Mouse (Mus musculus): ENCODE results near the gene Tmppe. TPM values are rescaled to one million over a fixed set of nuclear protein-coding genes. Genes with fewer than 3 reads are reported as not detected.
A peak's percentile ranks its signal among the peaks of the same experiment; 100 is the strongest.

The Tmppe gene
- polyA plus RNA-seq, 1 experiment from 2014 or later = 7.7 TPM

DNA sequence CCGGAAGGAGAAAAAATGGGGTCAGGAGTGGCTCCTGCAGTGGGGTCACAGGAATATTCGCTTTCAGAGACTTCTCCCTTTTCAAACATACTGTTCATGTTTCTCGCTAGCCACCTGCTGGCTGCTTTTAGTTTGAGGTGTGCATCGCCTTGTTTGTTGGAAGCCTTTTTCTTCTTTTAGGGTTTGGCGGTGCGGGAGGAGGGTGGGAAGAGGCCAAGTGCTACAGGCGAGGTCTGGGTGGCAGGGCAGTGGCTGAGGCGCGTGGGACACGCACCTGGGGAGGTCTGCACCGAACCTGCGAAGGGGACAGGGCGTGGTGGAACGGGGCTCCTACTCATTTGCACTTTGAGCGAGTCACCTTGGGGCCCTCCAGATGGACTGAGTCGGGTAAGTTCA is 778 bp downstream of the Tmppe start:
- WGBS = 3% methylated on average over 16 of the region's 16 CpGs
- peak overlapping the region; percentile 92 for H3K4me3 ChIP-seq
- H3K9me3 ChIP-seq = no peaks in the 10 kb centered on the region
- no peaks in the 10 kb centered on the region for H3K27me3 ChIP-seq
- peak overlapping the region; percentile 84 for H3K9ac ChIP-seq (replicated peaks)
- peak overlapping the region; percentile 72 for H3K4me2 ChIP-seq (replicated peaks)
- H3K4me1 ChIP-seq = peaks cover 11% of the 10 kb centered on the region
- peaks cover 19% of the 10 kb centered on the region for H3K36me3 ChIP-seq
- ATAC-seq (replicated peaks) = peak; percentile 3
- peak overlapping the region; percentile 87 for H3K27ac ChIP-seq (replicated peaks)

- WGBS = 64% methylated on average over 2 of the region's 2 CpGs
- ATAC-seq (replicated peaks) = no peak
- Histone ChIP-seq H3K4me2 (replicated peaks) (no peak overlapping the region), H3K9ac (replicated peaks) (no peak overlapping the region), H3K4me3 (no peak overlapping the region), H3K36me3 (peaks cover 19% of the 10 kb centered on the region), H3K27ac (replicated peaks) (no peak overlapping the region), H3K9me3 (no peaks in the 10 kb centered on the region), H3K27me3 (no peaks in the 10 kb centered on the region), H3K4me1 (no peaks in the 10 kb centered on the region)
Observed at GRCm38 (mm10) chr9:114407676-114408075, 6.8 kb downstream of the Tmppe start.

DNA sequence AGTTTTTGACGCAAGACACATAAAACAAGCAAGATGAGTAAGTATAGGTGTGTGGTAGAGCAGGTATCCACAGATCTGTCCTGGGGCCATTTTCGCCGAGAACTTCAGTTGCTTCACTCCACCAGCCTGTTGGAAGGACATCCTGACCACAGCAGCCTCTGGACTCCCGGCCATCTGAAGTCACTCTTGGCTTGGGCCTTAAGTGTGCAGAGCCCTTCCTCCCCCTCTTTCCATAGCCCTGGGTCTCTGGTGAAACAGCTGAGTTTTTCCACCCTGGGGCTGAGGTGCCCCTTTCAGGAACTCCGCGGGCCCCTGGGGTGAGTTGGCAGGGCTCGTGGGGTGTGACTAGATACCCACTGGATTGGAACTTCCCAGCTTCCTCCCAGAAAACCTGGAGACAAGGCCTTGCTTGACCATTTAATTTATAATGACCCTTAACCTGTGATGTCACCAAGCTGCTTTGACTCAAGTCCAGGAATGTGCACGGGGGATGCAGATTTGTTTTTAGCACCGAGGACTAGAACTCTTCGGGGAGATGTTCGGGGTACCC is 9.5 kb downstream of the Tmppe start:
- H3K27me3 ChIP-seq = no peaks in the 10 kb centered on the region
- H3K27ac ChIP-seq (replicated peaks) = no peak overlapping the region

GRCm38 (mm10) chr9:114411295-114411694 is 10.4 kb downstream of the Tmppe start:
- Histone ChIP-seq H3K27ac (replicated peaks) (no peak overlapping the region), H3K27me3 (no peaks in the 10 kb centered on the region), H3K9ac (replicated peaks) (no peak overlapping the region), H3K4me3 (no peak overlapping the region), H3K4me2 (replicated peaks) (no peak overlapping the region), H3K9me3 (no peaks in the 10 kb centered on the region), H3K36me3 (peaks cover 1% of the 10 kb centered on the region; the same call in 1 of the 2 replicates), H3K4me1 (no peaks in the 10 kb centered on the region)
- whole genome bisulfite sequencing = 80% methylated on average over 5 of the region's 5 CpGs
- no peak for ATAC-seq (replicated peaks)

More for the DNA sequence above, 9.5 kb downstream of the Tmppe start:
- Histone ChIP-seq H3K36me3 (peaks cover 10% of the 10 kb centered on the region), H3K9ac (replicated peaks) (no peak overlapping the region), H3K9me3 (no peaks in the 10 kb centered on the region), H3K4me3 (no peak overlapping the region), H3K4me2 (replicated peaks) (no peak overlapping the region), H3K4me1 (no peaks in the 10 kb centered on the region)
- WGBS = 93% methylated on average over 11 of the region's 11 CpGs
- ATAC-seq (replicated peaks) = no peak

- H3K9ac ChIP-seq (replicated peaks) = no peak overlapping the region
- 96% methylated on average over 9 of the region's 9 CpGs for WGBS
- no peak overlapping the region for H3K27ac ChIP-seq (replicated peaks)
- no peaks in the 10 kb centered on the region for H3K27me3 ChIP-seq
- no peak overlapping the region for H3K4me2 ChIP-seq (replicated peaks)
- no peak overlapping the region for H3K4me3 ChIP-seq
- no peaks in the 10 kb centered on the region for H3K4me1 ChIP-seq
- H3K9me3 ChIP-seq = no peaks in the 10 kb centered on the region
- H3K36me3 ChIP-seq = no peaks in the 10 kb centered on the region
- ATAC-seq (replicated peaks) = no peak
Observed at GRCm38 (mm10) chr9:114412406-114412805, 11.5 kb downstream of the Tmppe start.

GRCm38 (mm10) chr9:114413866-114414265 is 13.0 kb downstream of the Tmppe start:
- Histone ChIP-seq H3K27me3 (no peaks in the 10 kb centered on the region), H3K4me3 (no peak overlapping the region), H3K27ac (replicated peaks) (no peak overlapping the region), H3K36me3 (no peaks in the 10 kb centered on the region), H3K9ac (replicated peaks) (no peak overlapping the region), H3K4me2 (replicated peaks) (no peak overlapping the region), H3K9me3 (no peaks in the 10 kb centered on the region), H3K4me1 (no peaks in the 10 kb centered on the region)
- no peak for ATAC-seq (replicated peaks)
- WGBS = 92% methylated on average over 12 of the region's 12 CpGs

- WGBS = 19% methylated on average over 11 of the region's 11 CpGs
- Histone ChIP-seq H3K4me3 (no peak overlapping the region), H3K4me1 (no peaks in the 10 kb centered on the region), H3K4me2 (replicated peaks) (no peak overlapping the region), H3K36me3 (no peaks in the 10 kb centered on the region), H3K9me3 (no peaks in the 10 kb centered on the region), H3K9ac (replicated peaks) (no peak overlapping the region), H3K27ac (replicated peaks) (no peak overlapping the region), H3K27me3 (no peaks in the 10 kb centered on the region)
- no peak; the same call in 1 of the 2 replicates for ATAC-seq (replicated peaks)
Observed at GRCm38 (mm10) chr9:114415701-114416100, 14.8 kb downstream of the Tmppe start.

GRCm38 (mm10) chr9:114416646-114417517 is 16.0 kb downstream of the Tmppe start:
- Histone ChIP-seq H3K9me3 (no peaks in the 10 kb centered on the region), H3K4me1 (no peaks in the 10 kb centered on the region), H3K4me2 (replicated peaks) (no peak overlapping the region), H3K9ac (replicated peaks) (no peak overlapping the region), H3K27ac (replicated peaks) (no peak overlapping the region), H3K36me3 (no peaks in the 10 kb centered on the region), H3K4me3 (no peak overlapping the region), H3K27me3 (no peaks in the 10 kb centered on the region)
- WGBS = 92% methylated on average over 21 of the region's 21 CpGs
- no peak for ATAC-seq (replicated peaks)

- 77% methylated on average over 7 of the region's 7 CpGs for WGBS
- no peak overlapping the region for H3K4me2 ChIP-seq (replicated peaks)
- H3K9ac ChIP-seq (replicated peaks) = no peak overlapping the region
- no peak overlapping the region for H3K27ac ChIP-seq (replicated peaks)
- no peaks in the 10 kb centered on the region for H3K4me1 ChIP-seq
- H3K36me3 ChIP-seq = no peaks in the 10 kb centered on the region
- ATAC-seq (replicated peaks) = no peak
- H3K9me3 ChIP-seq = no peaks in the 10 kb centered on the region
- no peak overlapping the region for H3K4me3 ChIP-seq
- H3K27me3 ChIP-seq = no peaks in the 10 kb centered on the region
Observed at GRCm38 (mm10) chr9:114418187-114418586, 17.3 kb downstream of the Tmppe start.

DNA sequence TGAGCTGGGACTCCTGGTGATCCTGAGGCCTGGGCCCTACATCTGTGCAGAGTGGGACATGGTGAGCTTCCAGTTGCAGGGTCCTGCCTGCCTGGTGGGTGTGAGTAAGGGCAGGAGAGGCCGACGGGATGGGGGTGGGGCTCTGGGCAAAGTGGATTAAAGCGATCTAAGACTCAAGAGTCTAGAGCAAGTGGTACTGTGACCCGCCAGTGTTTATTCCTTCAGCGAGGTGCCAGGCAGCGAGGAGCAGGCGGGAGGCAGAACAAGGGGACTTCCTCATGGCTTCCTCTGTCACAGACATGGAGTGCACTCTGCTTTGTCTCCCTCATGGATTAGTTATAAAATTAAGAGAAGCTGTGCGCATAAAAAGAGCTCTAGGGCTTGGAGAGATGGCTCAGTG is 19.5 kb downstream of the Tmppe start:
- no peak overlapping the region for H3K4me2 ChIP-seq (replicated peaks)
- no peak overlapping the region for H3K9ac ChIP-seq (replicated peaks)
- no peaks in the 10 kb centered on the region for H3K27me3 ChIP-seq
- H3K4me1 ChIP-seq = no peaks in the 10 kb centered on the region
- peaks cover 2% of the 10 kb centered on the region for H3K36me3 ChIP-seq
- no peak for ATAC-seq (replicated peaks)
- no peak overlapping the region for H3K4me3 ChIP-seq
- WGBS = 73% methylated on average over 8 of the region's 8 CpGs
- no peak overlapping the region for H3K27ac ChIP-seq (replicated peaks)
- no peaks in the 10 kb centered on the region for H3K9me3 ChIP-seq

DNA sequence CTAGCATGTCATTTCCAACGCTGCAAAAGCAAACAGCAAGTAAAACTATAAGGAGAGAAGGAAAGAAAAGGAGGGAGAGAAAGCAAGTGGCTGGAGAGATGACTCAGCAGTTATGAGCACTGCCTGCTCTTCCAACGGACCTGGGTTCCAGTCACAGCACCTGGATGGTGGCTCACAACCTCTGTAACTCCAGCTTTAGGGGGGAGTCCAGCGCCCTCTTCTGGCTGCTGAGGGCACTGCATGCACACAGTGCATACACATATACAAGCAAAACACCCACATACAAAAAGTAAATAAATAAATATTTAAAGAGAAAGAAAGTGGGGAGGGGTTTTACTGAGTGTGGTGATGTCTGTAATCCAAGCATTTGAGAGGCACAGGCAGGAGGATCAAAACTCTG is 20.1 kb downstream of the Tmppe start:
- Histone ChIP-seq H3K9me3 (no peaks in the 10 kb centered on the region), H3K9ac (replicated peaks) (no peak overlapping the region), H3K27me3 (no peaks in the 10 kb centered on the region), H3K4me2 (replicated peaks) (no peak overlapping the region), H3K4me1 (no peaks in the 10 kb centered on the region), H3K27ac (replicated peaks) (no peak overlapping the region), H3K36me3 (peaks cover 6% of the 10 kb centered on the region), H3K4me3 (no peak overlapping the region)
- ATAC-seq (replicated peaks) = no peak
- WGBS = 77% methylated on average over 3 of the region's 3 CpGs

GRCm38 (mm10) chr9:114421797-114422196 is 20.9 kb downstream of the Tmppe start:
- WGBS = 95% methylated on average over 7 of the region's 7 CpGs

More at GRCm38 (mm10) chr9:114421797-114422196, 20.9 kb downstream of the Tmppe start:
- H3K4me3 ChIP-seq = no peak overlapping the region
- H3K9ac ChIP-seq (replicated peaks) = no peak overlapping the region
- H3K4me1 ChIP-seq = no peaks in the 10 kb centered on the region
- H3K36me3 ChIP-seq = peaks cover 6% of the 10 kb centered on the region
- H3K27ac ChIP-seq (replicated peaks) = no peak overlapping the region
- no peak overlapping the region for H3K4me2 ChIP-seq (replicated peaks)
- ATAC-seq (replicated peaks) = no peak
- H3K9me3 ChIP-seq = no peaks in the 10 kb centered on the region
- no peaks in the 10 kb centered on the region for H3K27me3 ChIP-seq

Data from forebrain, embryonic 15.5 days (tissue).